Mouse (Mus musculus): Measurements from ENCODE around the gene Krtap3-3. TPM values are rescaled to one million over a fixed set of nuclear protein-coding genes. Genes with fewer than 3 reads are reported as not detected.

The Krtap3-3 gene
- polyA plus RNA-seq, 1 experiment from 2014 or later, result not detected

GRCm38 (mm10) chr11:99557976-99558745 is 7.5 kb upstream of the Krtap3-3 start:
- Histone ChIP-seq H3K4me3 (no peak overlapping the region), H3K4me2 (replicated peaks) (no peak overlapping the region), H3K9me3 (no peaks in the 10 kb centered on the region), H3K36me3 (no peaks in the 10 kb centered on the region), H3K4me1 (no peaks in the 10 kb centered on the region), H3K27me3 (no peaks in the 10 kb centered on the region), H3K27ac (replicated peaks) (no peak overlapping the region), H3K9ac (replicated peaks) (no peak overlapping the region)
- no peak for ATAC-seq (replicated peaks)
- WGBS, result 83% methylated on average over 3 of the region's 3 CpGs

- Histone ChIP-seq H3K4me3 (no peak within 1 kb of the TSS), H3K36me3 (no peaks in the 10 kb centered on the region), H3K27ac (replicated peaks) (no peak within 1 kb of the TSS), H3K4me1 (no peaks in the 10 kb centered on the region), H3K9me3 (no peaks in the 10 kb centered on the region), H3K27me3 (no peaks in the 10 kb centered on the region), H3K9ac (replicated peaks) (no peak within 1 kb of the TSS), H3K4me2 (replicated peaks) (no peak within 1 kb of the TSS)
- WGBS, result 96% methylated on average over 2 of the region's 2 CpGs
- ATAC-seq (replicated peaks), result no peak
Measured at GRCm38 (mm10) chr11:99556753-99557152, 6.1 kb upstream of the Krtap3-3 start, which contains the start of gene Krtap3-2. Gene Krtap3-2 (minus strand): TSS chr11:99556853.

- no peak overlapping the region for H3K27ac ChIP-seq (replicated peaks)
- no peak for ATAC-seq (replicated peaks)
- no peaks in the 10 kb centered on the region for H3K9me3 ChIP-seq
- no peaks in the 10 kb centered on the region for H3K27me3 ChIP-seq
- H3K36me3 ChIP-seq, result no peaks in the 10 kb centered on the region
- H3K4me1 ChIP-seq, result no peaks in the 10 kb centered on the region
- H3K9ac ChIP-seq (replicated peaks), result no peak overlapping the region
- no peak overlapping the region for H3K4me3 ChIP-seq
- WGBS, result 90% methylated on average over 2 of the region's 2 CpGs
- no peak overlapping the region for H3K4me2 ChIP-seq (replicated peaks)
Measured at GRCm38 (mm10) chr11:99556195-99556594, 5.5 kb upstream of the Krtap3-3 start.

- no peak overlapping the region for H3K9ac ChIP-seq (replicated peaks)
- ATAC-seq (replicated peaks), result no peak
- H3K36me3 ChIP-seq, result no peaks in the 10 kb centered on the region
- no peak overlapping the region for H3K27ac ChIP-seq (replicated peaks)
- H3K4me2 ChIP-seq (replicated peaks), result no peak overlapping the region
- no peaks in the 10 kb centered on the region for H3K27me3 ChIP-seq
- no peak overlapping the region for H3K4me3 ChIP-seq
- no peaks in the 10 kb centered on the region for H3K4me1 ChIP-seq
- no peaks in the 10 kb centered on the region for H3K9me3 ChIP-seq
Measured at GRCm38 (mm10) chr11:99547892-99548291, 2.8 kb downstream of the Krtap3-3 start.

GRCm38 (mm10) chr11:99539721-99540120 is 10.9 kb downstream of the Krtap3-3 start:
- H3K36me3 ChIP-seq, result no peaks in the 10 kb centered on the region
- H3K4me3 ChIP-seq, result no peak overlapping the region
- no peak overlapping the region for H3K4me2 ChIP-seq (replicated peaks)
- no peak overlapping the region for H3K9ac ChIP-seq (replicated peaks)
- no peaks in the 10 kb centered on the region for H3K9me3 ChIP-seq
- H3K4me1 ChIP-seq, result peaks cover 4% of the 10 kb centered on the region; the same call in 1 of the 2 replicates
- H3K27ac ChIP-seq (replicated peaks), result no peak overlapping the region
- H3K27me3 ChIP-seq, result no peaks in the 10 kb centered on the region
- ATAC-seq (replicated peaks), result no peak
- 32% methylated on average over 9 of the region's 9 CpGs for WGBS

- WGBS, result 87% methylated on average over 13 of the region's 13 CpGs
- ATAC-seq (replicated peaks), result no peak
Measured at GRCm38 (mm10) chr11:99521288-99521860, 29.3 kb downstream of the Krtap3-3 start, which contains the start of gene Krt39. Gene Krt39 (minus strand): TSS chr11:99521338.

GRCm38 (mm10) chr11:99514098-99514497 is 36.6 kb downstream of the Krtap3-3 start:
- ATAC-seq (replicated peaks), result no peak
- Histone ChIP-seq H3K4me3 (no peak overlapping the region), H3K4me2 (replicated peaks) (no peak overlapping the region), H3K9ac (replicated peaks) (no peak overlapping the region), H3K9me3 (no peaks in the 10 kb centered on the region), H3K27me3 (no peaks in the 10 kb centered on the region), H3K4me1 (no peaks in the 10 kb centered on the region), H3K36me3 (no peaks in the 10 kb centered on the region), H3K27ac (replicated peaks) (no peak overlapping the region)
- WGBS, result 89% methylated on average over 8 of the region's 8 CpGs

More at GRCm38 (mm10) chr11:99521288-99521860, 29.3 kb downstream of the Krtap3-3 start, which contains the start of gene Krt39:
- Histone ChIP-seq H3K9me3 (no peaks in the 10 kb centered on the region), H3K27ac (replicated peaks) (no peak within 1 kb of the TSS), H3K4me3 (no peak within 1 kb of the TSS), H3K9ac (replicated peaks) (no peak within 1 kb of the TSS), H3K36me3 (no peaks in the 10 kb centered on the region), H3K4me2 (replicated peaks) (no peak within 1 kb of the TSS), H3K27me3 (no peaks in the 10 kb centered on the region), H3K4me1 (no peaks in the 10 kb centered on the region)

Other genes starting within 250 kb of the Krtap3-3 start
- gene Krt25, start 227.9 kb downstream of the Krtap3-3 start, polyA plus RNA-seq (2015; fragmentation: Nextera tagmentation; extraction: Ambion mirVana), result 0.08 and 0.09 TPM in 2 replicates
- not detected in 2 replicates for gene Krt26, start 212.9 kb downstream of the Krtap3-3 start, polyA plus RNA-seq (2015; fragmentation: Nextera tagmentation; extraction: Ambion mirVana)
- gene Krt27, start 199.8 kb downstream of the Krtap3-3 start, polyA plus RNA-seq (2015; fragmentation: Nextera tagmentation; extraction: Ambion mirVana), result not detected in 2 replicates
- 0.14 and 0.33 TPM in 2 replicates for gene Krt28, start 176.0 kb downstream of the Krtap3-3 start, polyA plus RNA-seq (2015; fragmentation: Nextera tagmentation; extraction: Ambion mirVana)
- gene Krt10, start 161.5 kb downstream of the Krtap3-3 start, polyA plus RNA-seq (2015; fragmentation: Nextera tagmentation; extraction: Ambion mirVana), result 31.6 and 36.1 TPM in 2 replicates
- gene Krt12, start 128.6 kb downstream of the Krtap3-3 start, polyA plus RNA-seq (2015; fragmentation: Nextera tagmentation; extraction: Ambion mirVana), result 0.22 and 0.23 TPM in 2 replicates
- gene Krt20, start 112.7 kb downstream of the Krtap3-3 start, polyA plus RNA-seq (2015; fragmentation: Nextera tagmentation; extraction: Ambion mirVana), result not detected in 2 replicates
- 0.10 TPM in 1 of 2 replicates, not detected in the other for gene Krt23, start 57.7 kb downstream of the Krtap3-3 start, polyA plus RNA-seq (2015; fragmentation: Nextera tagmentation; extraction: Ambion mirVana)
- gene Krt39, start 29.5 kb downstream of the Krtap3-3 start, polyA plus RNA-seq (2015; fragmentation: Nextera tagmentation; extraction: Ambion mirVana), result not detected in 2 replicates
- not detected in 2 replicates for gene Krt40, start 7.7 kb downstream of the Krtap3-3 start, polyA plus RNA-seq (2015; fragmentation: Nextera tagmentation; extraction: Ambion mirVana)
- gene Krtap3-2, start 6.0 kb upstream of the Krtap3-3 start, polyA plus RNA-seq (2015; fragmentation: Nextera tagmentation; extraction: Ambion mirVana), result not detected in 2 replicates
- gene Gm11939, start 8.6 kb upstream of the Krtap3-3 start, polyA plus RNA-seq (2015; fragmentation: Nextera tagmentation; extraction: Ambion mirVana), result not detected in 2 replicates
- not detected in 2 replicates for gene Krtap3-1, start 15.8 kb upstream of the Krtap3-3 start, polyA plus RNA-seq (2015; fragmentation: Nextera tagmentation; extraction: Ambion mirVana)
- not detected in 2 replicates for gene Krtap1-5, start 30.2 kb upstream of the Krtap3-3 start, polyA plus RNA-seq (2015; fragmentation: Nextera tagmentation; extraction: Ambion mirVana)
- not detected in 2 replicates for gene Krtap1-4, start 32.8 kb upstream of the Krtap3-3 start, polyA plus RNA-seq (2015; fragmentation: Nextera tagmentation; extraction: Ambion mirVana)
- not detected in 2 replicates for gene Krtap1-3, start 40.5 kb upstream of the Krtap3-3 start, polyA plus RNA-seq (2015; fragmentation: Nextera tagmentation; extraction: Ambion mirVana)
- gene Krtap9-3, start 47.2 kb upstream of the Krtap3-3 start, polyA plus RNA-seq (2015; fragmentation: Nextera tagmentation; extraction: Ambion mirVana), result not detected in 2 replicates
- gene Gm11938, start 52.4 kb upstream of the Krtap3-3 start, polyA plus RNA-seq (2015; fragmentation: Nextera tagmentation; extraction: Ambion mirVana), result not detected in 2 replicates
- not detected in 2 replicates for gene Gm11937, start 59.3 kb upstream of the Krtap3-3 start, polyA plus RNA-seq (2015; fragmentation: Nextera tagmentation; extraction: Ambion mirVana)
- not detected in 2 replicates for gene Krtap2-4, start 64.0 kb upstream of the Krtap3-3 start, polyA plus RNA-seq (2015; fragmentation: Nextera tagmentation; extraction: Ambion mirVana)
- gene Gm11562, start 69.6 kb upstream of the Krtap3-3 start, polyA plus RNA-seq (2015; fragmentation: Nextera tagmentation; extraction: Ambion mirVana), result not detected in 2 replicates
- gene Krtap4-1, start 77.4 kb upstream of the Krtap3-3 start, polyA plus RNA-seq (2015; fragmentation: Nextera tagmentation; extraction: Ambion mirVana), result not detected in 2 replicates
- not detected in 2 replicates for gene Krtap4-2, start 84.2 kb upstream of the Krtap3-3 start, polyA plus RNA-seq (2015; fragmentation: Nextera tagmentation; extraction: Ambion mirVana)
- gene Krtap4-7, start 93.2 kb upstream of the Krtap3-3 start, polyA plus RNA-seq (2015; fragmentation: Nextera tagmentation; extraction: Ambion mirVana), result not detected in 2 replicates
- gene Gm11555, start 99.4 kb upstream of the Krtap3-3 start, polyA plus RNA-seq (2015; fragmentation: Nextera tagmentation; extraction: Ambion mirVana), result not detected in 2 replicates
- gene Gm11563, start 108.1 kb upstream of the Krtap3-3 start, polyA plus RNA-seq (2015; fragmentation: Nextera tagmentation; extraction: Ambion mirVana), result not detected in 2 replicates
- gene Krtap4-6, start 115.1 kb upstream of the Krtap3-3 start, polyA plus RNA-seq (2015; fragmentation: Nextera tagmentation; extraction: Ambion mirVana), result not detected in 2 replicates
- not detected in 2 replicates for gene Gm14190, start 139.9 kb upstream of the Krtap3-3 start, polyA plus RNA-seq (2015; fragmentation: Nextera tagmentation; extraction: Ambion mirVana)
- not detected in 2 replicates for gene Gm14180, start 183.4 kb upstream of the Krtap3-3 start, polyA plus RNA-seq (2015; fragmentation: Nextera tagmentation; extraction: Ambion mirVana)
- not detected in 2 replicates for gene Gm11595, start 222.0 kb upstream of the Krtap3-3 start, polyA plus RNA-seq (2015; fragmentation: Nextera tagmentation; extraction: Ambion mirVana)
- gene Krtap4-8, start 229.8 kb upstream of the Krtap3-3 start, polyA plus RNA-seq (2015; fragmentation: Nextera tagmentation; extraction: Ambion mirVana), result not detected in 2 replicates
- not detected in 2 replicates for gene Krtap4-9, start 234.3 kb upstream of the Krtap3-3 start, polyA plus RNA-seq (2015; fragmentation: Nextera tagmentation; extraction: Ambion mirVana)
- gene Gm11596, start 242.6 kb upstream of the Krtap3-3 start, polyA plus RNA-seq (2015; fragmentation: Nextera tagmentation; extraction: Ambion mirVana), result not detected in 2 replicates
- gene Gm11569, start 248.1 kb upstream of the Krtap3-3 start, polyA plus RNA-seq (2015; fragmentation: Nextera tagmentation; extraction: Ambion mirVana), result not detected in 2 replicates

Measured in forebrain, embryonic 15.5 days (tissue).